ENCODE assay signal across 8 mouse cellular contexts in the genomic region with DNA sequence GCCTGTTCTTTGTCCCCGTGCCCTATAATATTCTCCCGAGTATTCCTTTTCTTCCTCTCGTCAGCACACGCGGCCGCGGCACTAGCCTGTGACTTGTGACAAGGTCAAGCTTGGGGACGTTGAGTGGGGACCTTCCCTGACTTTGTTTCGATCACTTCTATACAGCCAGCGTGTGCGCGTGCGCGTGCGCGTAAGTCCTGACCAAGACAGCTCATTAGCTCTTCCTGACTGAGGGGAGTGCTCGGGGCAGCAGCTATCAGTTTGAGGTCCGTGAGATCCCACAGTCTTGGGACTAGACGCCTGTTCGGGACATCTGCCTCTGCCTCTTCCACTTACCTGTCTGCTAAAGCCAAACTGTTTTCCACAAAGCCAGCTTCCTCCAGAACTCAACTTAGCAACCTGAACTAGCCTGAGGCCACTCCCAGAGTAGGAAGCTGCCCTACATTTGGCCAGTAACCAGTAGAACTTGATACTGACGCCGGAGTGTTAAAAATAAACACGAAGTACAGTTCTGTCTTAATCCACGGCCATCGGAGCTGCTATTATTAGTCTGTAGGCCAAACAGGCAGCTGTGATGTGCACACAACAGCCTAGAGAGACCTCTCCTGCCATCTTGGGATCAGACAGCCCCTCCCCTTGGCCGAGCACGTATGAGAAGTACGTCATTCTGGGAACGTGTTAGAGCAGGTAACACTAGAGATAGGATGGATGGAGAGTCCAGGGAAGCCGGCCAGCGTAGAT. TPM values are rescaled to one million over a fixed set of nuclear protein-coding genes. Genes with fewer than 3 reads are reported as not detected.
A peak's percentile ranks its signal among the peaks of the same experiment; 100 is the strongest.
DNase-seq lines count a peak whose midpoint lies in the region; ATAC-seq lines count a peak whose summit lies in the region.

No protein-coding gene starts in this region.

- peak; percentile 40; the same call in 1 of the 2 replicates for ATAC-seq in embryonic facial prominence, embryonic 15.5 days (ENCODE audit: insufficient number of reproducible peaks, low FRiP score, low TSS enrichment, low read depth)
- peak; percentile 19; the same call in 1 of the 2 replicates for ATAC-seq in hindbrain, embryonic 16.5 days
- ATAC-seq in megakaryocyte progenitor cell, adult 5-6 weeks (replicated peaks; ENCODE audit: poor library complexity): no peak
- no peak for ATAC-seq in monocyte, adult 5-6 weeks (replicated peaks; ENCODE audit: insufficient number of reproducible peaks, low FRiP score, low TSS enrichment, poor library complexity, severe bottlenecking)

- H3K27me3 ChIP-seq in embryonic facial prominence, embryonic 15.5 days: no peaks in the 10 kb centered on the region
- no peaks in the 10 kb centered on the region for H3K27me3 ChIP-seq in hindbrain, embryonic 16.5 days (replicated peaks; ENCODE audit: control insufficient read depth, insufficient read depth, low read length)

- peak overlapping the region; percentile 34 for H3K4me2 ChIP-seq in embryonic facial prominence, embryonic 15.5 days (replicated peaks)
- H3K4me2 ChIP-seq in hindbrain, embryonic 16.5 days (ENCODE audit: low read length): peak overlapping the region; percentile 25

- peak overlapping the region; percentile 71 for H3K27ac ChIP-seq in embryonic facial prominence, embryonic 15.5 days (replicated peaks)
- H3K27ac ChIP-seq in hindbrain, embryonic 16.5 days (ENCODE audit: low read depth, low read length): peak overlapping the region; percentile 19; the same call in 1 of the 2 replicates

- H3K4me1 ChIP-seq in embryonic facial prominence, embryonic 15.5 days: peaks cover 47% of the 10 kb centered on the region
- peaks cover 26% of the 10 kb centered on the region for H3K4me1 ChIP-seq in hindbrain, embryonic 16.5 days (ENCODE audit: control insufficient read depth, insufficient read depth, low read depth, low read length)

- no peak overlapping the region for H3K9ac ChIP-seq in embryonic facial prominence, embryonic 15.5 days
- H3K9ac ChIP-seq in hindbrain, embryonic 16.5 days (ENCODE audit: low read depth, low read length): no peak overlapping the region

- peak; percentile 80 for DNase-seq in gastrocnemius, adult 18-20 months (ENCODE audit: low spot score)
- no peak for DNase-seq in gastrocnemius, postnatal 4 days (ENCODE audit: low spot score in 2 of 2)
- DNase-seq in lung, postnatal 25 days (ENCODE audit: low spot score): peak; percentile 77
- no peak for DNase-seq in layer of hippocampus, postnatal 14 days (ENCODE audit: low spot score in 2 of 2)

- no peaks in the 10 kb centered on the region for H3K36me3 ChIP-seq in embryonic facial prominence, embryonic 15.5 days
- H3K36me3 ChIP-seq in hindbrain, embryonic 16.5 days (ENCODE audit: control insufficient read depth, insufficient read depth, low read length): no peaks in the 10 kb centered on the region

- 56% methylated on average over 31 of the region's 31 CpGs for WGBS in embryonic facial prominence, embryonic 15.5 days
- 68% methylated on average over 31 of the region's 31 CpGs for WGBS in hindbrain, embryonic 16.5 days

- no peaks in the 10 kb centered on the region for H3K9me3 ChIP-seq in embryonic facial prominence, embryonic 15.5 days (replicated peaks)
- H3K9me3 ChIP-seq in hindbrain, embryonic 16.5 days (ENCODE audit: control insufficient read depth, low read length): no peaks in the 10 kb centered on the region

- H3K4me3 ChIP-seq in embryonic facial prominence, embryonic 15.5 days (replicated peaks): peak overlapping the region; percentile 15
- no peak overlapping the region for H3K4me3 ChIP-seq in hindbrain, embryonic 16.5 days (ENCODE audit: low read length)

RNA-seq across cellular contexts. Expression of gene Rusc2, which starts 17.8 kb away (rescaled TPM):
- total RNA-seq in gastrocnemius, adult 18-20 months (2021): 10 to 100 TPM; 28.5 to 36.3 TPM
- total RNA-seq in gastrocnemius, postnatal 4 days (2021): 10 to 100 TPM; 58.6 to 63.4 TPM
- polyA plus RNA-seq in embryonic facial prominence, embryonic 15.5 days (2015; fragmentation: Nextera tagmentation; extraction: Ambion mirVana): 18.2 TPM in 2 replicates
- polyA plus RNA-seq in hindbrain, embryonic 16.5 days (2015; fragmentation: Nextera tagmentation; extraction: Ambion mirVana): 70.8 and 86.8 TPM in 2 replicates
- total RNA-seq in megakaryocyte progenitor cell, adult 5-6 weeks (2015): 0.32 and 0.44 TPM in 2 replicates
- total RNA-seq in megakaryocyte progenitor cell, adult 5-6 weeks (2017): 0.61 and 0.71 TPM in 2 replicates
- 0.43 to 7.6 TPM in 2 of 3 replicates, not detected in the other for total RNA-seq in monocyte, adult 5-6 weeks (2017)
- total RNA-seq in layer of hippocampus, postnatal 14 days (2021): 100 to 1,000 TPM; 127 to 145 TPM

RNA-seq across cellular contexts. Expression of gene Fam166b, which starts 29.4 kb away (rescaled TPM):
- not detected for total RNA-seq in gastrocnemius, adult 18-20 months (2021)
- total RNA-seq in gastrocnemius, postnatal 4 days (2021): under 1 TPM in 1 of 2 experiments, not detected in 1; 0.47 TPM
- 0.41 and 0.44 TPM in 2 replicates for polyA plus RNA-seq in embryonic facial prominence, embryonic 15.5 days (2015; fragmentation: Nextera tagmentation; extraction: Ambion mirVana)
- polyA plus RNA-seq in hindbrain, embryonic 16.5 days (2015; fragmentation: Nextera tagmentation; extraction: Ambion mirVana): 1.1 and 1.4 TPM in 2 replicates
- not detected in 2 replicates for total RNA-seq in megakaryocyte progenitor cell, adult 5-6 weeks (2015)
- total RNA-seq in megakaryocyte progenitor cell, adult 5-6 weeks (2017): not detected in 2 replicates
- 1.1 to 2.8 TPM in 2 of 3 replicates, not detected in the other for total RNA-seq in monocyte, adult 5-6 weeks (2017)
- total RNA-seq in layer of hippocampus, postnatal 14 days (2021): 1 to 10 TPM in 1 of 2 experiments, under 1 TPM in 1; 0.76 to 2.4 TPM

RNA-seq across cellular contexts. Expression of gene Tesk1, which starts 42.2 kb away (rescaled TPM):
- total RNA-seq in gastrocnemius, adult 18-20 months (2021): 10 to 100 TPM; 56.2 to 60.8 TPM
- total RNA-seq in gastrocnemius, postnatal 4 days (2021): 10 to 100 TPM; 39.3 to 40.9 TPM
- 9.2 and 9.3 TPM in 2 replicates for polyA plus RNA-seq in embryonic facial prominence, embryonic 15.5 days (2015; fragmentation: Nextera tagmentation; extraction: Ambion mirVana)
- 8.9 and 9.2 TPM in 2 replicates for polyA plus RNA-seq in hindbrain, embryonic 16.5 days (2015; fragmentation: Nextera tagmentation; extraction: Ambion mirVana)
- total RNA-seq in megakaryocyte progenitor cell, adult 5-6 weeks (2015): 5.2 and 6.3 TPM in 2 replicates
- total RNA-seq in megakaryocyte progenitor cell, adult 5-6 weeks (2017): 5.7 and 5.9 TPM in 2 replicates
- 12.8 to 21.7 TPM (median 12.9 TPM) in 3 replicates for total RNA-seq in monocyte, adult 5-6 weeks (2017)
- total RNA-seq in layer of hippocampus, postnatal 14 days (2021): 10 to 100 TPM; 63.0 to 64.4 TPM

RNA-seq across cellular contexts. Expression of gene Cd72, which starts 54.9 kb away (rescaled TPM):
- total RNA-seq in gastrocnemius, adult 18-20 months (2021): under 1 TPM in 1 of 2 experiments, not detected in 1; 0.21 TPM
- under 1 TPM; 0.32 to 0.75 TPM for total RNA-seq in gastrocnemius, postnatal 4 days (2021)
- polyA plus RNA-seq in embryonic facial prominence, embryonic 15.5 days (2015; fragmentation: Nextera tagmentation; extraction: Ambion mirVana): 3.1 and 3.8 TPM in 2 replicates
- 5.1 and 5.3 TPM in 2 replicates for polyA plus RNA-seq in hindbrain, embryonic 16.5 days (2015; fragmentation: Nextera tagmentation; extraction: Ambion mirVana)
- 2.2 and 6.3 TPM in 2 replicates for total RNA-seq in megakaryocyte progenitor cell, adult 5-6 weeks (2015)
- total RNA-seq in megakaryocyte progenitor cell, adult 5-6 weeks (2017): 8.2 and 8.7 TPM in 2 replicates
- total RNA-seq in monocyte, adult 5-6 weeks (2017): 76.6 to 146 TPM (median 108 TPM) in 3 replicates
- total RNA-seq in layer of hippocampus, postnatal 14 days (2021): not detected

Comparison
In these comparisons a context has a peak if more than half of its experiments do, and no peak if none do; other contexts are left out.
1. DNase-seq: peak in gastrocnemius, adult 18-20 months (single experiment) and lung, postnatal 25 days (single experiment); none in gastrocnemius, postnatal 4 days (0 of 2) and layer of hippocampus, postnatal 14 days (0 of 2).
2. ATAC-seq: peak in embryonic facial prominence, embryonic 15.5 days (single experiment) and hindbrain, embryonic 16.5 days (single experiment); none in megakaryocyte progenitor cell, adult 5-6 weeks (single experiment) and monocyte, adult 5-6 weeks (single experiment).